ENCODE assay signal across 8 mouse cellular contexts in genomic region chr17:15381092-15381860, GRCm38 (mm10). TPM values are rescaled to one million over a fixed set of nuclear protein-coding genes. Genes with fewer than 3 reads are reported as not detected.
DNase-seq lines count a peak whose midpoint lies in the region; TF ChIP-seq lines count a peak whose summit lies in the region.

No protein-coding gene starts in this region.

- no peaks in the 10 kb centered on the region for H3K36me3 ChIP-seq in E14TG2a.4 (ENCODE audit: insufficient read depth, low read length)
- no peaks in the 10 kb centered on the region for H3K36me3 ChIP-seq in hindbrain, embryonic 10.5 days
- H3K36me3 ChIP-seq in macrophage (ENCODE audit: inconsistent target), result no peaks in the 10 kb centered on the region

- peaks cover 67% of the 10 kb centered on the region for H3K4me1 ChIP-seq in E14TG2a.4 (replicated peaks; ENCODE audit: low read depth, low read length)
- peaks cover 70% of the 10 kb centered on the region for H3K4me1 ChIP-seq in hindbrain, embryonic 10.5 days (replicated peaks)

- no peaks in the 10 kb centered on the region for H3K9me3 ChIP-seq in E14TG2a.4 (ENCODE audit: low read length)
- no peaks in the 10 kb centered on the region for H3K9me3 ChIP-seq in hindbrain, embryonic 10.5 days

- peak overlapping the region; percentile 98 for H3K27ac ChIP-seq in hindbrain, embryonic 10.5 days
- H3K27ac ChIP-seq in macrophage, result no peak overlapping the region

- no peaks in the 10 kb centered on the region for H3K79me2 ChIP-seq in macrophage (ENCODE audit: inconsistent target)

- peak; percentile 85 for DNase-seq in heart, adult 11 months
- no peak for DNase-seq in heart, postnatal 14 days
- DNase-seq in hindbrain, embryonic 10.5 days (ENCODE audit: low spot score), result peak; percentile 65
- DNase-seq in adrenal gland, postnatal 10 days, result no peak
- DNase-seq in frontal cortex, postnatal 14 days (ENCODE audit: low spot score in 2 of 2), result no peak
- no peak for DNase-seq in left cerebral cortex, adult 18-20 months (ENCODE audit: low spot score in 2 of 2)

- intact Hi-C loops in heart, postnatal 14 days (cut with DNase I), result no loop called here

- H3K27me3 ChIP-seq in E14TG2a.4 (ENCODE audit: insufficient read depth, low read length), result peaks cover 74% of the 10 kb centered on the region
- peaks cover 82% of the 10 kb centered on the region for H3K27me3 ChIP-seq in hindbrain, embryonic 10.5 days (ENCODE audit: insufficient read depth, poor library complexity, severe bottlenecking)

- 3% methylated on average over 22 of the region's 22 CpGs for WGBS in hindbrain, embryonic 10.5 days
- WGBS in macrophage (ENCODE audit: missing documents), result 56% methylated on average over 22 of the region's 22 CpGs

- no peak for TF ChIP-seq CTCF in E14TG2a.4 (conservative IDR thresholded peaks at IDR 0.05; ENCODE audit: low read length)

- peak overlapping the region; percentile 71 for H3K4me3 ChIP-seq in E14TG2a.4 (replicated peaks; ENCODE audit: low read length)
- H3K4me3 ChIP-seq in hindbrain, embryonic 10.5 days, result peak overlapping the region; percentile 82
- H3K4me3 ChIP-seq in macrophage (ENCODE audit: inconsistent target), result peak overlapping the region; percentile 25

RNA-seq across cellular contexts. Expression of gene Dll1, which starts 4.6 kb away (rescaled TPM):
- total RNA-seq in heart, postnatal 14 days (2021), result 1 to 10 TPM; 7.9 to 9.0 TPM
- polyA plus RNA-seq in hindbrain, embryonic 10.5 days (2016; fragmentation: Nextera tagmentation; extraction: Ambion mirVana), result 67.6 and 90.9 TPM in 2 replicates
- 10 to 100 TPM in 1 of 26 experiments, 1 to 10 TPM in 10, under 1 TPM in 7, not detected in 8; 0.25 to 11.9 (median 1.4) TPM for total RNA-seq in macrophage (2018; cell fraction: chromatin; rRNA removed)
- 1 to 10 TPM in 1 of 26 experiments, under 1 TPM in 23, not detected in 2; 0.10 to 4.3 (median 0.40) TPM for total RNA-seq in macrophage (2018; cell fraction: cytosol; rRNA removed)
- 10 to 100 TPM in 2 of 26 experiments, 1 to 10 TPM in 12, under 1 TPM in 8, not detected in 4; 0.28 to 21.2 (median 1.9) TPM for total RNA-seq in macrophage (2018; cell fraction: nucleus; rRNA removed)
- polyA plus RNA-seq in macrophage (2018), result 0.17 to 0.38 TPM in 2 of 3 replicates, not detected in the other
- total RNA-seq in adrenal gland, postnatal 10 days (2021), result 10 to 100 TPM in 1 of 2 experiments, 1 to 10 TPM in 1; 7.1 to 10.5 TPM
- total RNA-seq in left cerebral cortex, adult 18-20 months (2021), result 1 to 10 TPM; 5.3 to 7.0 TPM

RNA-seq across cellular contexts. Expression of gene Fam120b, which starts 14.7 kb away (rescaled TPM):
- total RNA-seq in heart, postnatal 14 days (2021), result 10 to 100 TPM; 10.9 to 11.2 TPM
- 28.0 and 30.7 TPM in 2 replicates for polyA plus RNA-seq in hindbrain, embryonic 10.5 days (2016; fragmentation: Nextera tagmentation; extraction: Ambion mirVana)
- total RNA-seq in macrophage (2018; cell fraction: chromatin; rRNA removed), result 10 to 100 TPM; 21.2 to 99.0 (median 61.0) TPM
- total RNA-seq in macrophage (2018; cell fraction: cytosol; rRNA removed), result 10 to 100 TPM in 24 of 26 experiments, 1 to 10 TPM in 2; 8.6 to 16.2 (median 12.3) TPM
- 10 to 100 TPM; 21.5 to 90.0 (median 42.4) TPM for total RNA-seq in macrophage (2018; cell fraction: nucleus; rRNA removed)
- 12.4 to 20.1 TPM (median 14.3 TPM) in 3 replicates for polyA plus RNA-seq in macrophage (2018)
- 10 to 100 TPM; 16.1 to 19.0 TPM for total RNA-seq in adrenal gland, postnatal 10 days (2021)
- total RNA-seq in left cerebral cortex, adult 18-20 months (2021), result 10 to 100 TPM; 44.0 to 46.6 TPM

Comparison
In these comparisons a context has a peak if more than half of its experiments do, and no peak if none do; other contexts are left out.
1. DNase-seq: peak in heart, adult 11 months (single experiment) and hindbrain, embryonic 10.5 days (single experiment); none in heart, postnatal 14 days (0 of 2), adrenal gland, postnatal 10 days (single experiment), frontal cortex, postnatal 14 days (0 of 2) and left cerebral cortex, adult 18-20 months (0 of 2).
2. H3K4me3 ChIP-seq: peak in every context shown above with its lines; median percentile 82 in hindbrain, embryonic 10.5 days; 71 in E14TG2a.4; 25 in macrophage.